Mouse (Mus musculus): ENCODE data around the gene Adgrl2. TPM values are rescaled to one million over a fixed set of nuclear protein-coding genes. Genes with fewer than 3 reads are reported as not detected.

Adgrl2 gene
- polyA plus RNA-seq, 1 experiment from 2014 or later = 42.5 TPM

GRCm38 (mm10) chr3:148921966-148922587 lies 68.3 kb downstream of the Adgrl2 start:
- WGBS = 53% methylated on average over 13 of the region's 13 CpGs
- no peak for TF ChIP-seq CTCF (IDR thresholded peaks at IDR 0.05; ENCODE audit: low read depth)
- H3K27me3 ChIP-seq (ENCODE audit: insufficient read depth, low read length) = no peaks in the 10 kb centered on the region
- H3K27ac ChIP-seq = peak overlapping the region; percentile 47
- no peaks in the 10 kb centered on the region for H3K36me3 ChIP-seq (ENCODE audit: insufficient read depth, low read length)
- no peak overlapping the region for H3K4me3 ChIP-seq (replicated peaks; ENCODE audit: low read depth, low read length)
- H3K4me2 ChIP-seq (ENCODE audit: low read length) = no peak overlapping the region
- H3K9me3 ChIP-seq (replicated peaks; ENCODE audit: low read length) = no peaks in the 10 kb centered on the region
- peaks cover 12% of the 10 kb centered on the region; the same call in 1 of the 2 replicates for H3K4me1 ChIP-seq (replicated peaks; ENCODE audit: insufficient read depth, low read length)
- ATAC-seq (replicated peaks; ENCODE audit: low FRiP score, low read depth) = no peak
- DNase-seq (ENCODE audit: low spot score) = no peak
- H3K9ac ChIP-seq (ENCODE audit: low read depth, low read length) = no peak overlapping the region

GRCm38 (mm10) chr3:148920881-148921280 lies 69.5 kb downstream of the Adgrl2 start:
- H3K9me3 ChIP-seq (replicated peaks; ENCODE audit: low read length) = no peaks in the 10 kb centered on the region
- 67% methylated on average over 6 of the region's 6 CpGs for WGBS
- ATAC-seq (replicated peaks; ENCODE audit: low FRiP score, low read depth) (no peak), DNase-seq (ENCODE audit: low spot score) (no peak)
- H3K27ac ChIP-seq = no peak overlapping the region
- no peak overlapping the region for H3K9ac ChIP-seq (ENCODE audit: low read depth, low read length)
- no peak overlapping the region for H3K4me3 ChIP-seq (replicated peaks; ENCODE audit: low read depth, low read length)
- no peaks in the 10 kb centered on the region for H3K27me3 ChIP-seq (ENCODE audit: insufficient read depth, low read length)
- TF ChIP-seq CTCF (IDR thresholded peaks at IDR 0.05; ENCODE audit: low read depth) = no peak
- H3K4me1 ChIP-seq (replicated peaks; ENCODE audit: insufficient read depth, low read length) = peaks cover 12% of the 10 kb centered on the region; the same call in 1 of the 2 replicates
- H3K36me3 ChIP-seq (ENCODE audit: insufficient read depth, low read length) = no peaks in the 10 kb centered on the region
- H3K4me2 ChIP-seq (ENCODE audit: low read length) = no peak overlapping the region

- H3K9ac ChIP-seq (ENCODE audit: low read depth, low read length) = no peak overlapping the region
- ATAC-seq (replicated peaks; ENCODE audit: low FRiP score, low read depth) (peak; percentile 53; the same call in 1 of the 2 replicates), DNase-seq (ENCODE audit: low spot score) (no peak)
- no peak overlapping the region for H3K4me3 ChIP-seq (replicated peaks; ENCODE audit: low read depth, low read length)
- H3K9me3 ChIP-seq (replicated peaks; ENCODE audit: low read length) = no peaks in the 10 kb centered on the region
- 0 out of 2 replicates have a peak overlapping the region, but pooled peaks have one; percentile 31 for H3K27ac ChIP-seq
- H3K27me3 ChIP-seq (ENCODE audit: insufficient read depth, low read length) = no peaks in the 10 kb centered on the region
- H3K4me2 ChIP-seq (ENCODE audit: low read length) = peak overlapping the region; percentile 2; the same call in 1 of the 2 replicates
- WGBS = 57% methylated on average over 5 of the region's 5 CpGs
- no peaks in the 10 kb centered on the region for H3K36me3 ChIP-seq (ENCODE audit: insufficient read depth, low read length)
- H3K4me1 ChIP-seq (replicated peaks; ENCODE audit: insufficient read depth, low read length) = peaks cover 12% of the 10 kb centered on the region; the same call in 1 of the 2 replicates
- no peak for TF ChIP-seq CTCF (IDR thresholded peaks at IDR 0.05; ENCODE audit: low read depth)
Observed at GRCm38 (mm10) chr3:148918425-148918824, 71.9 kb downstream of the Adgrl2 start.

GRCm38 (mm10) chr3:148917837-148918236 lies 72.5 kb downstream of the Adgrl2 start:
- no peaks in the 10 kb centered on the region for H3K9me3 ChIP-seq (replicated peaks; ENCODE audit: low read length)
- H3K4me2 ChIP-seq (ENCODE audit: low read length) = no peak overlapping the region
- 29% methylated on average over 7 of the region's 7 CpGs for WGBS
- H3K9ac ChIP-seq (ENCODE audit: low read depth, low read length) = no peak overlapping the region
- TF ChIP-seq CTCF (IDR thresholded peaks at IDR 0.05; ENCODE audit: low read depth) = no peak
- DNase-seq (ENCODE audit: low spot score) (peak; percentile 67), ATAC-seq (replicated peaks; ENCODE audit: low FRiP score, low read depth) (peak; percentile 73)
- peak overlapping the region; percentile 31; the same call in 1 of the 2 replicates for H3K27ac ChIP-seq
- H3K4me1 ChIP-seq (replicated peaks; ENCODE audit: insufficient read depth, low read length) = peaks cover 12% of the 10 kb centered on the region; the same call in 1 of the 2 replicates
- no peaks in the 10 kb centered on the region for H3K36me3 ChIP-seq (ENCODE audit: insufficient read depth, low read length)
- no peak overlapping the region for H3K4me3 ChIP-seq (replicated peaks; ENCODE audit: low read depth, low read length)
- no peaks in the 10 kb centered on the region for H3K27me3 ChIP-seq (ENCODE audit: insufficient read depth, low read length)

GRCm38 (mm10) chr3:148916226-148916625 lies 74.1 kb downstream of the Adgrl2 start:
- Histone ChIP-seq H3K9ac (ENCODE audit: low read depth, low read length) (no peak overlapping the region), H3K27ac (no peak overlapping the region), H3K9me3 (replicated peaks; ENCODE audit: low read length) (no peaks in the 10 kb centered on the region), H3K27me3 (ENCODE audit: insufficient read depth, low read length) (no peaks in the 10 kb centered on the region), H3K4me2 (ENCODE audit: low read length) (no peak overlapping the region), H3K4me1 (replicated peaks; ENCODE audit: insufficient read depth, low read length) (peaks cover 12% of the 10 kb centered on the region; the same call in 1 of the 2 replicates), H3K4me3 (replicated peaks; ENCODE audit: low read depth, low read length) (no peak overlapping the region), H3K36me3 (ENCODE audit: insufficient read depth, low read length) (no peaks in the 10 kb centered on the region)
- TF ChIP-seq CTCF (IDR thresholded peaks at IDR 0.05; ENCODE audit: low read depth) = no peak
- no peak for DNase-seq (ENCODE audit: low spot score)
- 31% methylated on average over 5 of the region's 5 CpGs for WGBS
- ATAC-seq (replicated peaks; ENCODE audit: low FRiP score, low read depth) = no peak

GRCm38 (mm10) chr3:148912944-148913684 lies 77.2 kb downstream of the Adgrl2 start:
- Histone ChIP-seq H3K27ac (no peak overlapping the region), H3K9me3 (replicated peaks; ENCODE audit: low read length) (no peaks in the 10 kb centered on the region), H3K36me3 (ENCODE audit: insufficient read depth, low read length) (no peaks in the 10 kb centered on the region), H3K4me3 (replicated peaks; ENCODE audit: low read depth, low read length) (no peak overlapping the region), H3K4me2 (ENCODE audit: low read length) (no peak overlapping the region), H3K4me1 (replicated peaks; ENCODE audit: insufficient read depth, low read length) (0 out of 2 replicates have a peak, but pooled peaks cover 5% of the 10 kb centered on the region), H3K27me3 (ENCODE audit: insufficient read depth, low read length) (no peaks in the 10 kb centered on the region), H3K9ac (ENCODE audit: low read depth, low read length) (no peak overlapping the region)
- no peak for TF ChIP-seq CTCF (IDR thresholded peaks at IDR 0.05; ENCODE audit: low read depth)
- ATAC-seq (replicated peaks; ENCODE audit: low FRiP score, low read depth) = no peak
- WGBS = 68% methylated on average over 14 of the region's 14 CpGs
- DNase-seq (ENCODE audit: low spot score) = no peak

All from kidney, postnatal 0 days (tissue).